Mouse (Mus musculus) adrenal gland, postnatal 14 days (tissue): ENCODE results near the gene Eif1b. TPM values are rescaled to one million over a fixed set of nuclear protein-coding genes. Genes with fewer than 3 reads are reported as not detected.

Source experiments
- DNase-seq: peaks from one replicate; pipeline ENCODE4 v3.0.0; 2021; ENCODE audit warnings: mixed read lengths
- long read RNA-seq, 2 experiments: library from polyadenylated mRNA; stranded (forward); transcript quantifications; one replicate each; pipeline ENCODE4 v2.0.0; 2021
- total RNA-seq: library from RNA; stranded (reverse); gene quantifications from 2 replicates; pipeline ENCODE4 v1.2.3, GENCODE M21; 2021

The Eif1b gene
- 45.6 and 50.3 TPM in 2 replicates for total RNA-seq
- long read RNA-seq, experiment 1, transcript Eif1b-201 (4 exons, 1,035 nt), result major isoform, 69 of 76 reads
- long read RNA-seq, experiment 1, partial matches to known transcripts, result 6 of 76 reads
- long read RNA-seq, experiment 1, other reads (novel, unspliced or antisense), result 1 of 76 reads
- long read RNA-seq, experiment 2, transcript Eif1b-201 (4 exons, 1,035 nt), result major isoform, 46 of 54 reads
- long read RNA-seq, experiment 2, partial matches to known transcripts, result 8 of 54 reads
- long read RNA-seq, experiment 2, other reads (novel, unspliced or antisense), result 0 of 54 reads

GRCm38 (mm10) chr9:120492010-120492399 lies at the start of gene Eif1b:
Gene Eif1b (plus strand): TSS chr9:120492232.
- no peak for DNase-seq

- DNase-seq, result no peak
These were observed 47.4 kb upstream of the Eif1b start for GRCm38 (mm10) chr9:120444642-120445041.

- DNase-seq, result no peak
These were observed 42.2 kb upstream of the Eif1b start for GRCm38 (mm10) chr9:120449696-120450329.

GRCm38 (mm10) chr9:120455768-120456655 lies 36.0 kb upstream of the Eif1b start:
- no peak for DNase-seq

GRCm38 (mm10) chr9:120470431-120470830 lies 21.6 kb upstream of the Eif1b start:
- DNase-seq, result no peak

- no peak for DNase-seq
These were observed 10.4 kb upstream of the Eif1b start for GRCm38 (mm10) chr9:120481644-120482043.

GRCm38 (mm10) chr9:120482382-120482781 lies 9.7 kb upstream of the Eif1b start:
- DNase-seq, result no peak

GRCm38 (mm10) chr9:120483101-120483500 lies 8.9 kb upstream of the Eif1b start:
- no peak for DNase-seq

GRCm38 (mm10) chr9:120487076-120487475 lies 5.0 kb upstream of the Eif1b start:
- peak; percentile 79 for DNase-seq

GRCm38 (mm10) chr9:120491509-120491908 lies 523 bp upstream of the Eif1b start:
- no peak for DNase-seq

- peak; percentile 87 for DNase-seq
These were observed 644 bp downstream of the Eif1b start for GRCm38 (mm10) chr9:120492400-120493351.

- DNase-seq, result no peak
These were observed 1.7 kb downstream of the Eif1b start for GRCm38 (mm10) chr9:120493781-120494180.

- peak; percentile 80 for DNase-seq
These were observed 4.7 kb downstream of the Eif1b start for GRCm38 (mm10) chr9:120496691-120497090.

- no peak for DNase-seq
These were observed 6.0 kb downstream of the Eif1b start for GRCm38 (mm10) chr9:120497983-120498382.

- no peak for DNase-seq
These were observed 9.3 kb downstream of the Eif1b start for GRCm38 (mm10) chr9:120501191-120501902.

- DNase-seq, result peak; percentile 81
These were observed 10.0 kb downstream of the Eif1b start for GRCm38 (mm10) chr9:120502013-120502412.

GRCm38 (mm10) chr9:120504423-120504822 lies 12.4 kb downstream of the Eif1b start:
- no peak for DNase-seq

- DNase-seq, result peak; percentile 40
These were observed 19.7 kb downstream of the Eif1b start for GRCm38 (mm10) chr9:120511781-120512180.

GRCm38 (mm10) chr9:120516720-120517119 lies 24.7 kb downstream of the Eif1b start:
- DNase-seq, result no peak

GRCm38 (mm10) chr9:120518946-120519345 lies 26.9 kb downstream of the Eif1b start:
- no peak for DNase-seq
